Mouse (Mus musculus): ENCODE results near the gene Dynlt1c.
"Not testable (repeated sequence)": the region's sequence is repeated elsewhere in the genome, so short reads cannot be mapped to it uniquely, and the experiment has no call there.

Gene Dynlt1c

DNA sequence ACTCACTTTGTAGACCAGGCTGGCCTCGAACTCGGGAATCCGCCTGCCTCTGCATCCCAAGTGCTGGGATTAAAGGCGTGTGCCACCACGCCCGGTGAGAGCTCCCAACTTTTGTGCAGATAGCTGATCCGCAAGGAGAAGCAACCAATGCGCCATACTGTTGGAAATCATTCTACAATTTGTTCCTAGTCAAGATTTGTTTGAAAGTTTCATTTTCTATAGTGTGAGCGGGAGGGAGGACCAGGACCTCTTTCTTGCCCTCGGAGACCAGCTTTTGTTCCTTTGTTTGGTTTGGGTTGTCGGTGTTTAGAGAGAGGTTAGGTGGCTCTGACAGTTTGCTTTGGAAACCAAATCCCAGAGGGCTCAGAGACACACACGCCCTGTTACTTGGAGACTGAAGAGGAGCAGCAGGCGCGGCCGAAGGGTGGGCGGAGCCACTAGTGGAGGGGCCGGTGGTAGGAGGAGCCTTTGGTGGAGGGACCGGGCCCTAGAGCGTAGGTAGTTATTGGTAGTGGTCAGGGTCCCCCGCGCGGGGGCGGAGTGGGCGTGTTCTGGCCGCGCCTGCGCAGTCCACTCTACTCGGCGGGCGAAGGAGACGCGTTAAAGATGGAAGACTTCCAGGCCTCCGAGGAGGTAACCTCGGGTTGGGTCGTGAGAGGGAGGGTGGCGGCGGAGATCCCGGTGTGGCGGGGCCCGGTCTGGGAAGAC, at the start of gene Dynlt1c:
Gene Dynlt1c, plus strand, starts transcription at position 468 of the 708 bp plus-strand sequence.
- peak; percentile 40 to 49 for DNase-seq (ENCODE audit: low spot score in 2 of 2)

DNA sequence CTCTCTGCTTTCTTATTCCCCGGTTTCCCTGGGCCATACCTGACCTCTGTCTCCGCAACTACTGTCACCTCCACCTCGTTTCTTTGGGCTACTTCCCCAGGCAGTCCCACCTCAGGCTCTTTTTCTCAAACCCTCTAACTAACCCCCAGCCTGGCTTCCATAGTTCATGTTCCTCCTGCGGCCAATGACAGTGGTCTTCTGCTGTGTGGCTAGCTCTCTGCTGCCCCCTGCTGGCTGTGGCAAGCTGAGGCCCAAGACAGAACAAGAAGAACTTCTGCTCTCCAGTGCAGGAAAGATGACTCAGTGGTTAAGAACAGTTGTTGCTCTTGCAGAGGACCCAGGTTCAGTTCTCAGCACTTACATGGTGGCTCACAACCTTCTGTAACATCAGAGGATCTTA, 47.7 kb upstream of the Dynlt1c start:
- not testable (repeated sequence) for DNase-seq (ENCODE audit: low spot score in 2 of 2)

DNA sequence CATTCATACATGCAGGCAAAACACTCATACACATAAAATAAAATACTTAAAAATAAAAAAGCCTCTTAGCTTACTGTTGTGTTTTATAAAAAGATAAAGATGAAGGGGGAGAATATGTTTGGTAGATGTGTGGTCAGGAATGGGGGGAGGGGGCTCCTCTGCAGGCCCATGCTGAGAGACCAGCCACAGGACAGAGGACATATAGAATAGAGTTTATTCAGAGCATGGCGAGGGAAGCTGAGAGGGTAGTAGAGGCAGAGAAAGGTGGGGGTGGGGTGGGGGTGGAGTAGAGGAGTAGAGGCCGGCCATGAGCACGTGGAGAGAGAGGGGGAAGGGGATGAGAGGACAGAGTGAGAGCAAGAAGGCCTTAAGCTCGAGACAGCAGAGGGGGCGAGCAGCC, 47.2 kb upstream of the Dynlt1c start:
- not testable (repeated sequence) for DNase-seq (ENCODE audit: low spot score in 2 of 2)

DNA sequence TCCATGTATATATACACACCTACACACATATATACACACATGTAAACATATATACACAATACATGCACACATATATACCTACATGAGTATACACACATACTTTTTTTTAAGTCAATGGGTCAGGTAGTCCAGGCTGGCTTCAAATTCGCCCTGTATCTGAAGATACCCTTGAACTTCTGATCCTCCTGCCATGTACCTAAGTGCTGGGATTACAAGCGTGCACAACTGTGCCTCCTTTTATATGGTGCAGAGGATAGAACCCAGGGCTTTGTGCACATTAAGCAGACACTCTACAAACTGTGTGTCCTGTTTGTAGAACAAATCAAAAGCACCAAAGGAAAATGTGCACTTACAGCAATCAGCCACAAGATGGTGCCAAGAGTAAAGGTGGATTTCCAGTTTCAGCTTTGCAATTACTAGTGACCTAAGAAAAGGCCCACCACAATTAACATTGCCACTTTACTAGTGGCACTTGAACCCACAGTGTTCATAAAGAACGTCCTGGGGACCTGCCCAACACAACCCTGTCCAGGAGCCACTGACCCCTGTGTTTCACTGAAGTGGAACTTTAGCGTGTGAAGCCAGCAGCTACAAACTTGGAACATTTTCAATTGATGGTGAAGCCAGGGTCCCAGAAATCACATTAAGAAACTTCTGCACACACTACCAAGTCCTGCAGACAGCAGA, 41.9 kb upstream of the Dynlt1c start:
- not testable (repeated sequence) for DNase-seq (ENCODE audit: low spot score in 2 of 2)

DNA sequence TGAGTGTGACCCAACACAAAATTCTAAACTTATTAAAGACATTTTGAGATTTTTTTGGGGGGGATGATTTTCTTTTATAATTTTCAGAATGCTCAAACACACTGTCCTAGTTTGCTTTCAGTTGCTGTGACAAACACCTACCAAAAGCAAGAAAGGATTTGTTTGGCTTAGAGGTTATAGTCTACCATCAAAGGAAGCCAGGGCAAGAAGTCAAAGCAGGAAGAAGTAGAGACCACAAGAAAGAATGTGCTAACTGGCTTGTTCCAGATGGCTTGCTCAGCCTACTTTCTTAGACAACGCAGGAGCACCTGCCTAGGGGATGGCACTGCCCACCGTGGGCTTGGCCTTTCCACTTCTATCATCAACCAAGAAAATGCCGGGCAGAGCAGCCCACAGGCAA, 36.6 kb upstream of the Dynlt1c start:
- DNase-seq (ENCODE audit: low spot score in 2 of 2) = not testable (repeated sequence)

DNA sequence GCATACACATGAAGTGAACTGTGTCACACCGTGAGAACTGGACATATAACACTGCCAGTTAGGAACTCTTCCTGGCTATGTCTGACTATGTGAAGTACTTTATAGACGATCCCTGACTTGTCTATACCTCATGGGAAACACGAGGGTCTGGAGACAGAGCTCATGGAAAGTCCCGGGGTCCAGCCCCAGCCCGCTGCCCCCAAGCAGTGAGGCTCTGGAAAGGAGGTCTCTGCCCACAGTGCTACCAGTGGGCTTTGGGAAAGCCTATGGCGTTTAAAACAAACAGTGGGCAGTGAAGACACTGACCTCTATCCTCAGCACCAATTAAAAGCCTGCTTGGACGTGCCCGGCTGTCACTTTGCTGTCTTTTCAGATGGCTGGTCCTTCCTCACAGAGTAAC, 33.6 kb upstream of the Dynlt1c start:
- not testable (repeated sequence) for DNase-seq (ENCODE audit: low spot score in 2 of 2)

DNA sequence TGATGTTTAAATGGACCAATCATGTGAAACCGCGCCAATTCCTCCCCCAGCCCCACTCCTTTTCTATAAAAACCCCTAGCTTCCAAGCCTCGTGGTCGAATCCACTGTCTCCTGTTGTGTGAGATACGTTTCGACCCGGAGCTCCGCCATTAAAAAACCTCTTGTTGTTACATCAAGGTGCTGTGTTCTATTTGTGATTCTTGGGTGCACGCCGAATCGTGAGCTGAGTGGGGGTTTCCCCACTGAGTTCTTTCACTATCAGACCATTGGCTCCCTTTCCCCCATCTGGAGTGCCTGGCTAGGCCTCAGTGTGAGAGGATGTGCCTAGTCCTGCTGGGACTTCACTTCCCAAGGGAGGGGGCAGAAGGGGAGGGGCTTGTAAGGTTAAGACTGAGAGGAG, 30.2 kb upstream of the Dynlt1c start:
- not testable (repeated sequence) for DNase-seq (ENCODE audit: low spot score in 2 of 2)

DNA sequence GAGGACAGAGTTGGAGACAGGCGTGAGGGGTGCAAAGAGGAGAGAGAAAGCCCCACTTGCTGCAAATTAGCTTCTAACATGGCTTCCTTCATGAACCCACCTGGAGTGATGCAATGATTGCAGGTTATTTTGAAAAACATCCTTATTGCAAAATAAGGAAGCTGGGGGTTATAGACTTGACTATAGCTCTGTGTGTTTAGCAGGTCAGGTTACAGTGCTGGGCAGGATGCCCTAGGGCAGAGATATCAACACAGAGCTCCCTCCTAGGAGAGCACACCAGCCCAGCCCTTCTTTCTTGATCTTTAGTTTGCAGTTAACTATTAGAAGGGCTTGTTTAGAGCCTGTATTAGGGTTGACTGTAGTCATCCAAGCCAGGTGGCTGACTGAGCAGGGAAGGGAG, 29.3 kb upstream of the Dynlt1c start:
- DNase-seq (ENCODE audit: low spot score in 2 of 2) = not testable (repeated sequence)

DNA sequence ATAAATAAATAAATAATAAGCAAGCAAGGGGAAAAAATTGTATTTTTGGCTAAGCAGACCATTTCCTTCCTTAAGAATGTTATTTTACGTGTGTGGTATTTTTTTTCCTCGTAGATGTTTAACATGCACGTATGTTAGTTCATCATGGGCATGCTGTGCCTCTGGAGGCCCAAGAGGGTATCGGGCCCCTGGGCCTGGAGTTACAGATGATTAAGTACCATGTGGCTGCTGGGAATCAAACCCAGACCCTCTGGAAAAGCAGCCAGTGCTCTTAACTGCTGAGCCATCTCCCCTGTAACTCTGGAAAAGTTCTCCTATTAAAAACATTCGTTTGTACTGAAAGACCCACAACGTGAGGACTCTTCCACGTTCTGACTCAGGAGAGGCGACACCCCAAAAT, 26.1 kb upstream of the Dynlt1c start:
- not testable (repeated sequence) for DNase-seq (ENCODE audit: low spot score in 2 of 2)

DNA sequence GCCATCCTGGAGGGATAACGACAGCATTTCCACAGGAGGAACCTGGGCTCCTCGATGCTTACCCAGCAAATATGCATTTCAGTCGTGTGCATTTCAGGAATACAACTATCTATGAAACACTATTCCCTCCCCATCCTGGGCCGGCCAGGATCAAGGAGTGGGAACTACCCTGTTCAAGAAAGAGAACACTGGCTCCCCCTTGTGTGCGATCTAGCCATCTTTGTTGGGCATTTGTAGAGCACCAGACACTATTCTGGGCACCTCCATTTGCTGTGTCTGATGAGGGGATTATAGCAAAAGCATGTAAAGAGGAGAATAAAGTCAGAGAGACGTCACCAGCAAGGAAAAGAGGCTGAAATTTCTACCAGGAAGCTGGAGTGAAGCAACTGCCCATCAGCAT, 12.8 kb upstream of the Dynlt1c start:
- not testable (repeated sequence) for DNase-seq (ENCODE audit: low spot score in 2 of 2)

DNA sequence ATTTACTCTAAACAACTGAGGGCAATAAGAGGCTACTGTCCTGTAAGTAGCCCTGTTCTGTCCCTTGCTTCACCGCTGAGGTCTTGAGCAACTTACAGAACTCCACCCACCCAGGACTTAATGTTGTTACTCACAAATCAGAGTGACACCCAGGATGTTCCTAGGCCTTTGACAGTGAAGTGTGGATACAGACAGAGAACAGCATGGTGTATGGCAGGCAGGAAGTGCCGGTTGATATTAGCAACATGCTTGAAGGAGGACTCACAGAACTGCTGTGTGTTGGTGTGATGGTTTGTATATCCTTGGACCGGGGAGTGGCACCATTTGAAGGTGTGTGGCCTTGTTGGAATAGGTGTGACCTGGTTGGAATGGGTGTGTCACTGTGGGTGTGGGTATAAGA, 9.4 kb upstream of the Dynlt1c start:
- DNase-seq (ENCODE audit: low spot score in 2 of 2) = not testable (repeated sequence)

DNA sequence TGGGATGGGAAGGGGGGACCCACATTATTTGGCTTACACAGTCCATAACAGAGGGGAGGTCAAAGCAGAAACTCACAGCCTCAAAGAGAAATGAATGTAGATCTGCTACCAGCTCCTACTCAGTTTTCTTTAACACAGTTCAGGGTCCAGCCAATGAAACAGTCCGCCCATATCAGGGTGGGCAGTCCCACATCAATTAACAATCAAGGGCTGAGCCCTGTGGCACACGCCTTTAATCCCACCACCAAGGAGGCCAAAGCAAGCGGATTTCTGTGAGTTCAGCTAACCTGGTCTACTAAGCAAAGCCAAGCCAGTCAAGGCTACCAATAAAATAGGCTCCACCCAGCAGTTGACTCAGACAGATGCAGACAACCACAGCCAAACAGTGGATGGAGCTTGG, 7.6 kb upstream of the Dynlt1c start:
- not testable (repeated sequence) for DNase-seq (ENCODE audit: low spot score in 2 of 2)

DNA sequence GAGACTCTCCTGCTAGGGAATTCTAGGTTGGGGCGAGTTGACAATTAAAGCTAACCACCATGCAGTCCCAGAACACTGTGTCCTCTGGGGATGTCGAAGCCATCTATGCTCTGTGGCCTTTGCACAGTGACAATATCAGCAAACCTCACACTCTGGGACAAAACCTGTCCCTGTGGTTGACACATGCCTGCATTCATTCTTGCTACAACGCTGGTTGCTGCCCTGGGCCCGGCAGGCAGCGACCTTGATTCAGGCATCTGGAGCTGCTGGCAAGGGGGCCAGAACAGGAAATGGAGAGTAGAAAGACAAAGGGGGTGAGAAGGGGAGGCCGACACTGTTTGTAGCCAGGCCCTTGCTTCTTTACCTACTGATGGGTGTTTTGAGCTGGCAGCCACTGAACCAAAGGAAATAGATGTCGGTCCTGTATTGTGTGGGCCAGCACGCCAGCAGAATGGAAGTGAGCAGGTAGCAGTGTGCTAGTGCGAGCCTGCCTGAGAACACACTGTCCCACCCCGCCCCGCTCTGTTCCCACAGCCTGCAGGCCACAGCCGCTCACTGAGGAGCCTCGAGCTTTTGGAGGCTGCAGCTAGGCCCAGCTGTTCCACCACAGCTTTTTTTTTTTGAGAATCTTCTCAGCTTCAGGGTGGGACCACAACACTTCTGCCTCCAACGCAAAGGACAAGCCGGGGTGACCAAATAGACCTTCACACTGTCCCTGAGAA, 5.5 kb upstream of the Dynlt1c start:
- DNase-seq (ENCODE audit: low spot score in 2 of 2) = not testable (repeated sequence)

DNA sequence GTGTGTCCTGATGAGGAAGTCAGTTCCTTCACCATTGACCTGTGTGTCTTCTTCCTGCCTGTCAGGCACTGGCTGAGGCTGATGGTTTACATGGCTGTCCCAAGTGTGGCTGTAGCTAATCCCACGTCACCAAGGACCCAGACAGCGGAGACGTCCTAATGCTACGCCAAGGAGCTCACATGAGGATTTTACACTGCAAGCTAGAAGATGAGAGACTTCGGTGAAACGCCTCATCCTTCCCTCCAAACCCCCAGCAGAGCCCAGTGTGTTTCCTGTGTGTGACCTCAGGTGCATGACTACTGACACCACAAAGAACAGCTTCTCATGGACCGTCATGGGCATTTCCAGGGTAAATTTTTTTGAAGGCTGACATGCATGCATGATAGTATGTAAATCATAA, 3.1 kb upstream of the Dynlt1c start:
- not testable (repeated sequence) for DNase-seq (ENCODE audit: low spot score in 2 of 2)

DNA sequence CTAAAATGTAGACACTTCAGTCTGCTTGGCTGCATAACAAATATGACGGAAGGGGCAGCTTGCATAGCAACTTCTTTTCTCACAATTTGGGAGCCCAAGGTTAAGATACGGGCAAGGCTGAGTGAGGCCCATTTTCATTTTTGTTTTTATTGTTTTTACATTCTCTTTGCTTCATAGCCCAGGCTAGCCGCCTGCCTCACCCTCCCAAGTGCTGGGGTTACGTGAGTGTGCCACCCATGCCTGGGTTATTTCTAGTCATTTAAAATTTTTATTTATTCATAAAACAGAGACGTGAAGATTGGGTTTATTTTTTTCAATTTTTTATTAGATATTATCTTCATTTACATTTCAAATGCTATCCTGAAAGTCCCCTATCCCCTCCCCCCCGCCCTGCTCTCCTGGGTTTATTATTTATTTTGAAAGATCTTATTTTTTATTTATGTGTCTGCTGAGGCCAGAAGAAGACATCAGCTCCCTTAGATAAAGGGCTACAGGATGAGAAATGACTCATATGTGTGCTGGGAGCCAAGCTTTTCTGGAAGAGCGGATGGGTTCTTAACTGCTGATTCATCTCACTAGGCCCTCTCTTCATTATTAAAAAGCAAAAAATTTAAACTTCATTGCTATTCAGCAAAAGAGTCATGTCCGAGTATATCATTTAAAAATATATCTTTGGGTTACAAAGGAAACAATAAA, 1.1 kb upstream of the Dynlt1c start:
- DNase-seq (ENCODE audit: low spot score in 2 of 2) = peak; percentile 27 to 34

DNA sequence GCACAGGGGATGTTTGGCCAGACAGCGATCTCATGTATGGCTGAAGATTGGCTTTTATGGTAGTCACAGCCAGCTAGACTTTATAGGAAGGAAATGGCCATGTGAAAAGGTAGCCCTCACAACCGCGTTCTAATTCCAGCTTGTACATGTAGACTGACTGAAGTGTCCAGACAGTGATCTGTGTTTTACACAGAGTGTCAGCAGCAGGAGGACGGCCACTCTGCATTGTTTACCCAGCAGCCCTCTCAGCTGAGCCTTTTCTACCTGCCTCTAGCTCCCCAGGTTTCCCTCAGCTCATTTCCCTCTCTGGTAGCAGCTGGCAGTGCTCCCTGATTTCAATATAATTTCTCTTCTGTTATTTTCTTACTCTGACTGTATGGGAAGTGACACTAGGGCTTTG, 734 bp downstream of the Dynlt1c start:
- DNase-seq (ENCODE audit: low spot score in 2 of 2) = not testable (repeated sequence)

DNA sequence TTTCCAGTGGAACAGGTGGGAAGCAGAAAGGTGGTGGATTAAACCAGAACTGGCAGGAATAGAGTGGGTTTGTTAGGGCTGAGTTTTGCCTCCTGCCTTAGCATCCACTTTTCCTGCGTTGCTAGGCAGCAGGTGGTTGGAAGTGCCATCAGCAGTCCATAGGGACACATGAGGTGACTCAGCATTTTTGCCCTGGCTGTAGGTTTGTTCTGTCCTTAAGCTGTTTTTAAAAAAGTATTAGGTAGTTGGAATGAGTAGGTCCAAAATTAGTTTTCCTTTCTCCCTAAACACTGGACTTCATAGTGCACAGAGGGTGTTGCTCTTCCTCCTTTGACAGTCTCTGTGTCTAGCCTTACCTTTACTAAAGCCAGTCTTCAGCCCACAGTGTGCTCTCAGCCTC, 3.9 kb downstream of the Dynlt1c start:
- DNase-seq (ENCODE audit: low spot score in 2 of 2) = peak in 1 of 2 experiments; percentile 20

DNA sequence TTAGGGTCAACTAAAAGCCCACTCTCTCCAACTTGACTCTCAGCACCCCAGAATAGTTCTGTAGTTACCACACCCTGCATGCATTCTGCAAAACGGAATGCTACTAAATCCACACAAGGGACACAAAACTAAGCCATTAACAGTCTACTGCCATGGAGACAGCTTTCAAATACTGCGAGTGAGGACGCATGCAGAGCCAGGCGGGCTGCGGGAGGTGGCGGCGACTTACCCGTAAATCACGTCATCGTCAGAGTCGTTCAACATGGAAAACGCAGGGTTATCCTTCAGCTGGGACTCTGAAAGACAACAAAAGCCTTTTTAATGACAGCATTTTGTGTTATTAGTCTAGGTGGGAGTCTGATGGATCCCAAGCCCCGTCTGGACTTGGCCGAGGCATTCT, 12.1 kb downstream of the Dynlt1c start:
- DNase-seq (ENCODE audit: low spot score in 2 of 2) = not testable (repeated sequence)

DNA sequence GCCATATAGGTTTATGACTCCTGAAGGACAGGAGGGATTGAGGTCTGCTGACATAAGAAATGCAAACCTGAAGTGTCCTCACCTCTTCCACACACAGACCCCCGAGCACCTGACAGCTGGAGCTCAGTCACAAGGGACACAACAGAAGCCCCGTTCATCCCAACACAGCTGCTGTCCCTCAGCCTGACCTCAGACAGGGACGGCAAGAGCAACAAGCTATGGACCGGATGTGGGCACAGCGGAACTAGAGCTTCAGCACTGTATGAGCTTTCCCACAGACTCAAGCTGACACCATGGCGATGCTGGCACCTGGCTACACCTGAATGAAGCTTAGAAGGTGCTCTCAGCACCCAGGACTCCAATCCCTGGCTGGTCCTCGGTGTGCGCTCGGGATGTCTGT, 12.8 kb downstream of the Dynlt1c start:
- DNase-seq (ENCODE audit: low spot score in 2 of 2) = not testable (repeated sequence)

DNA sequence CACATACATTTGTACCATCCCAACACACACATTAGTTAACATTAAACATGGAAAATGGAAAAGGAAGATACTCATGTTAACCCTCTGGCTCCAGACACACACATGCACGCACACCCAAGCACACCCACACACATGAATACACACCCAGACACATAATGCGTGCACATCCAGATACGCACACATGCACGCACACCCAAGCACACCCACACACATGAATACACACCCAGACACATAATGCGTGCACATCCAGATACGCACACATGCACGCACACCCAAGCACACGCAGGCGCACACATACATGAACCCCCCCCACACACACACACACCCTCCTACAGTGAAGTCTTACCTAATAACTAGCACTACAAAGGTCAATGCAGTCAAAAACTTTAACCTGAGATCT, 15.3 kb downstream of the Dynlt1c start:
- not testable (repeated sequence) for DNase-seq (ENCODE audit: low spot score in 2 of 2)

DNA sequence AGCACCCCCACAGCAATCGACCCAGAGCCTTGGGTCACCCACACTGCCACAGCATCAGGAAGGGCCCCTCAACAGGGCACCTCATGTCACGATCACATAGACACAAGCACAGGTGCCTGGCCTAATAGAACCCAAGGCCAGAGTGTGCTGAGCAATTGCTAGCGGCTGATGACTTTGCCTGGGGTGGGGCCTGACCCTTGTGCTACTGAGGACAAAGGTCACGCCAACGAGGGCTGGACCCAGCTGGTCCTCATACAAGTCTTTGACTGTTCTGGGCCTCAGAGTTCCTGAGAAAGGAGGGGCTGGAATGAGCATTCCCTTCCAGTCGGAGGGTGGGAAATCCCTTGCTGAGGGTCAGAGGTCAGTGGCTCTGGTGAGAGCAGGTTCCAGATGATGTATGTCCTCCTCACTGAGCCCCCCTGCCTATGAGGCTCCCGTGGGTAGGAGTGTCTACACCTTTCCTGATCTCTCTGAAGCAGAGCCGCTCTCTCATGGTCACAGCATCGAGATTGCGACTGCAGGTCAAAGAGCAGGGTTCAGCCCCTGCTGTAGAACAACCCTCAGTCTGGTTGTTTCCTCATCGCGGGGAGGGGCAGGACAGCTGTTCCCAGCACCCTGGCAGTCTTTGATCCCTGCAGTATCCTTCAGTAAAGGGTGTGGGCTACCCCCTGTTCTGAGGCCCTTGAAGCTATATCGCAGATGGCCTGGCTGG, 16.4 kb downstream of the Dynlt1c start:
- DNase-seq (ENCODE audit: low spot score in 2 of 2) = not testable (repeated sequence)
